Mouse (Mus musculus): Measurements from ENCODE around the gene Lats2. TPM values are rescaled to one million over a fixed set of nuclear protein-coding genes. Genes with fewer than 3 reads are reported as not detected.

Gene Lats2
- polyA plus RNA-seq (2015; fragmentation: Nextera tagmentation; extraction: Ambion mirVana): 7.9 and 8.9 TPM in 2 replicates

DNA sequence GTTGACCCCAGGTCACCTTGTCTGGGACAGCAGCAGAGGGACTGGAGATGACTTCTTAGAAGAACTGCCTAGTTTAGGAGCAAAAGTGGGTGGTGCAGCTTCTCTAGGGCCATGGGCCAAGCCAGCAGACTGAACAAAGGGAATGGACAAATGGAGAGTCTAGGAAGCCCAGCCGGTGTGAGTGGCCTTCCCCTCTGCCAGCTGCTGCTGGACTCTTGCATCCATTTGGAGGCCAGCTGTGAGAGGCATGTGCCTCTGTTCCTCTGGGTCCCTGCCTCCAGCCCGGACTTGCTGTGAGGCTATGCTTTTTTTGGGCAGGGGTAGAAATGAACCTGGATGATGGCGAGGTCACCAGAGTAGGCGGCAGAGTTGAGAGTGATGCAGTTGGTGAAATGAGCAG lies at the start of gene Lats2:
Lats2 (minus strand) TSS at position 152 of the 400 bp plus-strand sequence.
- ATAC-seq: no peak
- Histone ChIP-seq H3K36me3 (ENCODE audit: control insufficient read depth, insufficient read depth) (no peaks in the 10 kb centered on the region), H3K9me3 (ENCODE audit: control insufficient read depth, low read length) (no peaks in the 10 kb centered on the region), H3K27ac (ENCODE audit: low read length) (no peak within 1 kb of the TSS), H3K9ac (replicated peaks; ENCODE audit: low read depth, low read length) (no peak within 1 kb of the TSS), H3K4me1 (replicated peaks; ENCODE audit: control insufficient read depth, insufficient read depth, low read length) (peaks cover 8% of the 10 kb centered on the region), H3K4me2 (ENCODE audit: low read length) (no peak within 1 kb of the TSS), H3K4me3 (replicated peaks; ENCODE audit: low read length) (no peak within 1 kb of the TSS), H3K27me3 (replicated peaks; ENCODE audit: control insufficient read depth, insufficient read depth, low read length) (no peaks in the 10 kb centered on the region)
- WGBS: 89% methylated on average over 4 of the region's 4 CpGs

GRCm38 (mm10) chr14:57803731-57804130 lies 45.5 kb upstream of the Lats2 start:
- H3K4me1 ChIP-seq (replicated peaks; ENCODE audit: control insufficient read depth, insufficient read depth, low read length): peaks cover 16% of the 10 kb centered on the region
- no peak overlapping the region for H3K4me3 ChIP-seq (replicated peaks; ENCODE audit: low read length)
- no peak overlapping the region for H3K4me2 ChIP-seq (ENCODE audit: low read length)
- no peaks in the 10 kb centered on the region for H3K27me3 ChIP-seq (replicated peaks; ENCODE audit: control insufficient read depth, insufficient read depth, low read length)
- H3K9ac ChIP-seq (replicated peaks; ENCODE audit: low read depth, low read length): no peak overlapping the region
- no peak overlapping the region for H3K27ac ChIP-seq (ENCODE audit: low read length)
- H3K9me3 ChIP-seq (ENCODE audit: control insufficient read depth, low read length): no peaks in the 10 kb centered on the region
- 83% methylated on average over 4 of the region's 4 CpGs for WGBS
- ATAC-seq: no peak
- peaks cover 21% of the 10 kb centered on the region for H3K36me3 ChIP-seq (ENCODE audit: control insufficient read depth, insufficient read depth)

- H3K9ac ChIP-seq (replicated peaks; ENCODE audit: low read depth, low read length): peak within 1 kb of the TSS; percentile 79
- H3K4me3 ChIP-seq (replicated peaks; ENCODE audit: low read length): peak within 1 kb of the TSS; percentile 77
- H3K4me1 ChIP-seq (replicated peaks; ENCODE audit: control insufficient read depth, insufficient read depth, low read length): peaks cover 16% of the 10 kb centered on the region
- peak; percentile 98 for ATAC-seq
- peak within 1 kb of the TSS; percentile 70 for H3K27ac ChIP-seq (ENCODE audit: low read length)
- H3K36me3 ChIP-seq (ENCODE audit: control insufficient read depth, insufficient read depth): peaks cover 2% of the 10 kb centered on the region; the same call in 1 of the 2 replicates
- no peaks in the 10 kb centered on the region for H3K9me3 ChIP-seq (ENCODE audit: control insufficient read depth, low read length)
- H3K4me2 ChIP-seq (ENCODE audit: low read length): peak within 1 kb of the TSS; percentile 88
- WGBS: under 1% methylated on average over 91 of the region's 99 CpGs
- H3K27me3 ChIP-seq (replicated peaks; ENCODE audit: control insufficient read depth, insufficient read depth, low read length): no peaks in the 10 kb centered on the region
These were observed 40.1 kb upstream of the Lats2 start, which contains the start of gene Sap18 for GRCm38 (mm10) chr14:57797991-57798931. Gene Sap18, plus strand, starts transcription at chr14:57798180.

GRCm38 (mm10) chr14:57797551-57797950 lies 39.4 kb upstream of the Lats2 start:
- H3K9me3 ChIP-seq (ENCODE audit: control insufficient read depth, low read length): no peaks in the 10 kb centered on the region
- H3K4me2 ChIP-seq (ENCODE audit: low read length): peak overlapping the region; percentile 75
- H3K4me3 ChIP-seq (replicated peaks; ENCODE audit: low read length): peak overlapping the region; percentile 77
- ATAC-seq: peak; percentile 46
- H3K36me3 ChIP-seq (ENCODE audit: control insufficient read depth, insufficient read depth): no peaks in the 10 kb centered on the region
- WGBS: 12% methylated on average over 7 of the region's 7 CpGs
- peak overlapping the region; percentile 70 for H3K27ac ChIP-seq (ENCODE audit: low read length)
- H3K9ac ChIP-seq (replicated peaks; ENCODE audit: low read depth, low read length): peak overlapping the region; percentile 59
- H3K4me1 ChIP-seq (replicated peaks; ENCODE audit: control insufficient read depth, insufficient read depth, low read length): peaks cover 16% of the 10 kb centered on the region
- no peaks in the 10 kb centered on the region for H3K27me3 ChIP-seq (replicated peaks; ENCODE audit: control insufficient read depth, insufficient read depth, low read length)

- H3K27me3 ChIP-seq (replicated peaks; ENCODE audit: control insufficient read depth, insufficient read depth, low read length): no peaks in the 10 kb centered on the region
- H3K4me3 ChIP-seq (replicated peaks; ENCODE audit: low read length): no peak overlapping the region
- WGBS: 85% methylated on average over 4 of the region's 4 CpGs
- H3K9ac ChIP-seq (replicated peaks; ENCODE audit: low read depth, low read length): no peak overlapping the region
- H3K36me3 ChIP-seq (ENCODE audit: control insufficient read depth, insufficient read depth): no peaks in the 10 kb centered on the region
- H3K4me2 ChIP-seq (ENCODE audit: low read length): no peak overlapping the region
- no peak overlapping the region for H3K27ac ChIP-seq (ENCODE audit: low read length)
- no peak for ATAC-seq
- no peaks in the 10 kb centered on the region for H3K9me3 ChIP-seq (ENCODE audit: control insufficient read depth, low read length)
- H3K4me1 ChIP-seq (replicated peaks; ENCODE audit: control insufficient read depth, insufficient read depth, low read length): no peaks in the 10 kb centered on the region
These were observed 33.0 kb upstream of the Lats2 start for GRCm38 (mm10) chr14:57791171-57791570.

GRCm38 (mm10) chr14:57789759-57790158 lies 31.6 kb upstream of the Lats2 start:
- H3K27me3 ChIP-seq (replicated peaks; ENCODE audit: control insufficient read depth, insufficient read depth, low read length): no peaks in the 10 kb centered on the region
- no peak overlapping the region for H3K4me2 ChIP-seq (ENCODE audit: low read length)
- H3K9me3 ChIP-seq (ENCODE audit: control insufficient read depth, low read length): no peaks in the 10 kb centered on the region
- no peak overlapping the region for H3K9ac ChIP-seq (replicated peaks; ENCODE audit: low read depth, low read length)
- 91% methylated on average over 9 of the region's 9 CpGs for WGBS
- no peaks in the 10 kb centered on the region for H3K4me1 ChIP-seq (replicated peaks; ENCODE audit: control insufficient read depth, insufficient read depth, low read length)
- H3K4me3 ChIP-seq (replicated peaks; ENCODE audit: low read length): no peak overlapping the region
- H3K27ac ChIP-seq (ENCODE audit: low read length): no peak overlapping the region
- no peak for ATAC-seq
- H3K36me3 ChIP-seq (ENCODE audit: control insufficient read depth, insufficient read depth): no peaks in the 10 kb centered on the region

- Histone ChIP-seq H3K36me3 (ENCODE audit: control insufficient read depth, insufficient read depth) (no peaks in the 10 kb centered on the region), H3K27ac (ENCODE audit: low read length) (no peak overlapping the region), H3K4me3 (replicated peaks; ENCODE audit: low read length) (no peak overlapping the region), H3K9ac (replicated peaks; ENCODE audit: low read depth, low read length) (no peak overlapping the region), H3K4me2 (ENCODE audit: low read length) (no peak overlapping the region), H3K4me1 (replicated peaks; ENCODE audit: control insufficient read depth, insufficient read depth, low read length) (no peaks in the 10 kb centered on the region), H3K27me3 (replicated peaks; ENCODE audit: control insufficient read depth, insufficient read depth, low read length) (no peaks in the 10 kb centered on the region), H3K9me3 (ENCODE audit: control insufficient read depth, low read length) (no peaks in the 10 kb centered on the region)
- no peak for ATAC-seq
- WGBS: 87% methylated on average over 2 of the region's 2 CpGs
These were observed 31.1 kb upstream of the Lats2 start for GRCm38 (mm10) chr14:57789311-57789710.

DNA sequence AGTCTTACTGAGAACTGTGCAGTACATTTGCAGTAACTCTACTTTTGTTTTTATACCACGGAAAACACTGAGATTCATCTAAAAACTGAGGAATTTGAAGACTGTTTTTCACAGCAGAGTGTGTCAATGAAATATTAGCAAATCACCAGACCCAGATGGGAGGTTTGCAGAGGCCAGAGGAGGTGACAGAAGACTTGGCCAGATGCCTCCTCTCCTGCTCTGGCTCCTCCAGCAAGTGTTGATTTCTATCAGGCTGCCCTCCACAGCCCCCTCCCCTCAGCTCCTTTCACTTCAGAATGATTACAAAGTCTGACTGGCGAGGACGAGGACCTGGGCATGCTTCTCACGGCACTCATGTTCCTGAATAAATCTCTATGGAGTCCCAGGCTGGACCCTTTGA lies 29.2 kb upstream of the Lats2 start:
- 53% methylated on average over 4 of the region's 4 CpGs for WGBS
- no peak overlapping the region for H3K9ac ChIP-seq (replicated peaks; ENCODE audit: low read depth, low read length)
- no peak overlapping the region for H3K4me3 ChIP-seq (replicated peaks; ENCODE audit: low read length)
- H3K27me3 ChIP-seq (replicated peaks; ENCODE audit: control insufficient read depth, insufficient read depth, low read length): no peaks in the 10 kb centered on the region
- ATAC-seq: no peak
- no peaks in the 10 kb centered on the region for H3K4me1 ChIP-seq (replicated peaks; ENCODE audit: control insufficient read depth, insufficient read depth, low read length)
- H3K9me3 ChIP-seq (ENCODE audit: control insufficient read depth, low read length): no peaks in the 10 kb centered on the region
- no peak overlapping the region for H3K27ac ChIP-seq (ENCODE audit: low read length)
- H3K4me2 ChIP-seq (ENCODE audit: low read length): no peak overlapping the region
- H3K36me3 ChIP-seq (ENCODE audit: control insufficient read depth, insufficient read depth): no peaks in the 10 kb centered on the region

DNA sequence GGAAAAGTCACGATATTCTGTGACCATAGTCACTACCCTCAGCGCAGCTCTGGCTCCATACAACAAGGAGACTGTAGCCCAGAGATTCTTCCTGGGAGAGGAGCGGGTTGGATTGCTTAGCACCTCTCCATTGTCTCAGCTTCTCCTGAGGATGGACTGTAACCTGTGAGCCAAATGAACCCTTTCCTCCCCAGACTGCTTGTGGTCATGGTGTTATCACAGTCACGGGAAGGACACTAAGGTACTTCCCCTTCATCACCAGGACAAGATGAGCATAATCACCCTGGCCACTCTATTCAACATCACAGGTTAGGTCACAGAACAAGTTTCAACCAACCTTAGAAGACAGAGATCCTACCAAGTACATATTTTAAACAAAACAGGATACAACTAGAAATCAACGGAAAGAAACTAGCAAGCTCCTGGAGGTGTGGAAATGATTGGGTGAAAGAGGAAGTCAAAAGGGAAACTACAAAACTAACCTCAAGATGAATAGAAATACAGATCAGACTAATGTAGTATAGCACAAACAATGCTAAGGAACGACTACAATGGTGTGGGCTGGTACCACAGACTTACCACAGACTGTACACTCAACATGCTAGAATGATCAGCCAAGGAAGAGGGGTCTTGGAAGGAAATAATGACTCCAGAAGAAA lies 14.1 kb upstream of the Lats2 start:
- 84% methylated on average over 6 of the region's 6 CpGs for WGBS
- ATAC-seq: no peak
- H3K4me1 ChIP-seq (replicated peaks; ENCODE audit: control insufficient read depth, insufficient read depth, low read length): no peaks in the 10 kb centered on the region

More for the DNA sequence above, 14.1 kb upstream of the Lats2 start:
- no peaks in the 10 kb centered on the region for H3K36me3 ChIP-seq (ENCODE audit: control insufficient read depth, insufficient read depth)
- H3K9ac ChIP-seq (replicated peaks; ENCODE audit: low read depth, low read length): no peak overlapping the region
- no peak overlapping the region for H3K4me3 ChIP-seq (replicated peaks; ENCODE audit: low read length)
- H3K4me2 ChIP-seq (ENCODE audit: low read length): no peak overlapping the region
- no peak overlapping the region for H3K27ac ChIP-seq (ENCODE audit: low read length)
- no peaks in the 10 kb centered on the region for H3K27me3 ChIP-seq (replicated peaks; ENCODE audit: control insufficient read depth, insufficient read depth, low read length)
- H3K9me3 ChIP-seq (ENCODE audit: control insufficient read depth, low read length): 0 out of 2 replicates have a peak, but pooled peaks cover 3% of the 10 kb centered on the region

All from forebrain, embryonic 16.5 days (tissue).